Mouse (Mus musculus) c-Kit-positive CD71-positive TER-119-positive erythroid progenitor cells, embryonic 14.5 days (primary cell): ENCODE measurements around the gene Pafah2.
"Not testable (repeated sequence)": the region's sequence is repeated elsewhere in the genome, so short reads cannot be mapped to it uniquely, and the experiment has no call there.

Experiments used
- DNase-seq: peaks from one replicate; pipeline ENCODE4 v3.0.0-alpha.2; 2013; ENCODE audit warnings: low spot score

Gene Pafah2

DNA sequence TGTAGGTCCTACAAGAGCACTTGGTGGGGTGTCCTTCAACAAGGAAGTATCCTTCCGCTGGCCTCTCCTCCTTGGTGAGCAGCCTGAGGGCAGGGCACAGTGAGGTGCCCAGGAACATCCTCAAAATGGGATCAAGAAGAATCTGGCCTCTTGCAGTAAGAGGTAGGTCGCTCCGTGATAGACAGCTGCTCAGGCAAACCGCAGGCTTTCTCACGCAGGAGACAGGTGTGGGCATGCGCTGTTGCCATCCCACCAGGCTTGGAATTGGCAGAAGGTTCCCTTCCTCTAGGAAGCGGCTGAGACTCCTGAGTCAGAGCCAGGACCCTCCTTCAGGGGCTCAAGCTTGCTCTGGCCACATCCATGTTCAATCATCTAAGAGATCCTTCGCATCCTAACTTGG is 22.8 kb upstream of the Pafah2 start:
- no peak for DNase-seq

GRCm38 (mm10) chr4:134374306-134374705 is 21.8 kb upstream of the Pafah2 start:
- no peak for DNase-seq

GRCm38 (mm10) chr4:134378089-134378615 is 18.0 kb upstream of the Pafah2 start:
- no peak for DNase-seq

GRCm38 (mm10) chr4:134379510-134379909 is 16.6 kb upstream of the Pafah2 start:
- no peak for DNase-seq

- DNase-seq, result not testable (repeated sequence)
Observed at GRCm38 (mm10) chr4:134383750-134384149, 12.4 kb upstream of the Pafah2 start, which contains the start of gene Extl1. Extl1 (minus strand) TSS chr4:134383850.

GRCm38 (mm10) chr4:134387268-134387667 is 8.9 kb upstream of the Pafah2 start:
- DNase-seq, result no peak

GRCm38 (mm10) chr4:134388397-134388796 is 7.7 kb upstream of the Pafah2 start:
- DNase-seq, result peak; percentile 51

- no peak for DNase-seq
Observed at GRCm38 (mm10) chr4:134391636-134392035, 4.5 kb upstream of the Pafah2 start.

DNA sequence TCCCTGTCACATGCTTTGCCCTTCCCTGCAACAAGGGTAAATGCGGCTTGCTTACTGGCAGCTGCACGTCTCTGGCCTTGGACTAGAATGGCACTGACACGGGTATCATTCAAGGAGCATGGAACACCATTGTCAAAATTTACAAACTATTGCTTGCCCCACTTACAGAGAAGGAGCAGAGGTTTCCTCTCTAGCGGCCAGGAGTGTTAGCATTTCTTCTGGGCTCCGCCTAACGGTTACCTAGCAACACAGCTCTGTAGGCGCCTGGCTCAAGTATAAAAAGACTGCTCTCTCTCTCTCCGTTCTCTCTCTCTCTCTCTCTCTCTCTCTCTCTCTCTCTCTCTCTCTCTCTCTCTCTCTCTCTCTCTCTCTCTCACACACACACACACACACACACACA is 3.5 kb upstream of the Pafah2 start:
- no peak for DNase-seq

- DNase-seq, result no peak
Observed at GRCm38 (mm10) chr4:134393026-134393425, 3.1 kb upstream of the Pafah2 start.

DNA sequence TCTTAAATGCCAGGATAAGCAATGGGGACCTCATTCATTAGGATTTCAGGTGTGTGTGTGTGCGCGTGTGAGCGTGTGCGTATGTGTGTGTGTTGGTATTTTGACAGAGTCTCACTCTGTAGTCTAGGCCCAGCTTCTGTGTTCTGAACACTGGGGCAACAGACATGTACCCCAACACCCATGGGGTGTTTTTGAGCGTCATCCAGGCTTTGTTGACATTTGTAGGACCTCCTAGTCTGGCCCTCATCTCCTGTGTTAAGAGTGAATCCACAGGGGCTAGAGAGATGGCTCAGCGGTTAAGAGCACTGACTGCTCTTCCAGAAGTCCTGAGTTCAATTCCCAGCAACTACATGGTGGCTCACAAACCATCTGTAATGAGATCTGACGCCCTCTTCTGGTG is 978 bp upstream of the Pafah2 start:
- DNase-seq, result no peak

- DNase-seq, result no peak
Observed at GRCm38 (mm10) chr4:134397121-134397520, 1.0 kb downstream of the Pafah2 start.

DNA sequence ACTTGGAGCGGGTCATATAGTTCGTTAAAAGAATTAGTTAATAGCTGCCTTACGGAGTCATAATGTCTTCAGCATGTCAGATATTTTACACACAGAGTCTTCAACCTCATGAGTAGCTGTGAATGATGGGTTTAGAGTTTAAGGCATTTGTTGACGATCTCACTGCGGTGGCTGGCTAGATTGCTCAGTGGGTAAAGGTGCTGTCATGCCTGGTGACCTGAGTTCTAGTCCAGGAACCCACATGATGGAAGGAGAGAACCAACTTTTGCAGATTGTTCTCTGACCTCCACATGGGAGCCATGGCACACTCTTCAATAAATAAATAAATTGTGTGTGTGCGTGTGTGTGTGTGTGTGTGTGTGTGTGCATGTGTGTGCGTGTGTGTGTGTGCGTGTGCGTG is 1.6 kb downstream of the Pafah2 start:
- no peak for DNase-seq

DNA sequence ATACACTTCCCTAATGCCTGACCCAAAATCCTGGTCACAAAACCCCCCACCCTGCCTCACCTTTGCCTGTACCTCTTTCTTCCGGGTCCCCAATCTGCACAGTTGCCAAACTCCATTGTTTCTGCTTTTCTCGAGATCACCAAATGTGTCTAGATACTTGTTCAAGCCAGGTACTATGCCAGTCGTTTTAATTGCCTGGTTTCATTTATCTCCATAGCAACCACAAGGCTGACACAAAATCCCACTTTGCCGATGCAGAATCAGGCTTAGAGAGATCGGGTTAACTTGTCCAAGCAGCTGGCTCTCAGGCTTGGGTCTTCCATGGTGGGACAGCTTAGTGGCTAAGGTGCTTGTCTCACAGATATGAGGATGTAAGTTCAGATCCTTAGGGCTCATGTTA is 4.1 kb downstream of the Pafah2 start:
- no peak for DNase-seq

GRCm38 (mm10) chr4:134401181-134401661 is 5.1 kb downstream of the Pafah2 start:
- peak; percentile 22 for DNase-seq

DNA sequence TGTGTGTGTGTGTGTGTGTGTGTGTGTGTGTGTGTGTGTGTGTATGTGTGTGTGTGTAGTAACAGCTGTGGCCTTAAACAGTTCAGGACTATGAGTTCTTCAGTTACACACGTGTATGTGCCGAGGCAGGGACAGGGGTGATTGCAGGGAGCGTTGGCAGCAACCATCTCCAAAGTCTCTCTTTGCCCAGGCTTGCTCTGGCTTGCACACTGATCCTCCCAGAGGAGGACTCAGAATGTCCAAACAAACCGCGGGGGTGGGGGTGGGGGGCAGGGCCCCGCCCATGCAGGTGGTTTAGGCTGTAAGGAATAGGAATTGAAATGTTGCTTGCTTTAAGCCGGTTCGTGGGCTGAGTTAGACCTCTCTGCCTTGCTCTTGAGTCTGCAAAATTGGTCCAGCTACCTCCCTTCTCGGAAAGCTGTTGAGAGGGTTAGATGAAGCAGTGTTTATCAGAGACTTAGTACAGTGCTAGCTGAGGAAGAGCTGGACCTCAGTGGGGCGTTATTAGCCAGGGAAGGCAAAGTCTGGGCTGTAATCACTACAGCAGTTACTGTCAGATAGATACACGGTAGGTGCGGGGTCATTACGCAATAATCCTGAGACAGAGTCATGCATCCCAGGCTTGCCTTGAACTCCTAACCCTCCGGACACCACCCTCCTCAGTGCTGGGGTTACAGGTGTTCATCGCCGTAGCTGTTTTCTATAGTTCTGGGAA is 5.9 kb downstream of the Pafah2 start:
- no peak for DNase-seq

GRCm38 (mm10) chr4:134402571-134403262 is 6.6 kb downstream of the Pafah2 start:
- DNase-seq, result no peak

- no peak for DNase-seq
Observed at GRCm38 (mm10) chr4:134403721-134404120, 7.6 kb downstream of the Pafah2 start.

GRCm38 (mm10) chr4:134409286-134409685 is 13.2 kb downstream of the Pafah2 start:
- DNase-seq, result peak; percentile 38

- no peak for DNase-seq
Observed at GRCm38 (mm10) chr4:134416177-134416576, 20.1 kb downstream of the Pafah2 start.

- no peak for DNase-seq
Observed at GRCm38 (mm10) chr4:134416602-134417001, 20.5 kb downstream of the Pafah2 start.

- no peak for DNase-seq
Observed at GRCm38 (mm10) chr4:134417111-134417510, 21.0 kb downstream of the Pafah2 start.

DNA sequence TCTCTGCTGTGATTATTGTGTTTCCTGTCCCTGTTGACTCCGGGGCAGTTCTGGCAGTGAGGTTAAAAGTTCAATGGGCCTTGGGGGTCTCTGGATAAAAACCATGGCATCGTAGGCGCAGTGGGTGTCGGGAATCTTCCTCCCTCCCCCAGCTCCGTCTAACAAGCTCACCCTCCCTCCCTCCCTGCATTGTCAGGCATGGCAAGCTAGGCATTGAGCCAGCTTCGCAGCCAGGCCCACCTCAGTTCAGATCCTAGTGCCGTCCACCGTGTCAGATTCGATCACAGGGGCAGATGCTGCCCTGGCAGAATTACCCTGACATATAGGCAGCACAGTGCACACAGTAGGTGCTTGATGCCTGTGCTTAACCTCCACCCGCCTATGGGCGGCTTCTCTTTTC is 25.9 kb downstream of the Pafah2 start:
- no peak for DNase-seq
